Mouse (Mus musculus): Measurements from ENCODE around the gene Ttll12. TPM values are rescaled to one million over a fixed set of nuclear protein-coding genes. Genes with fewer than 3 reads are reported as not detected.

Ttll12 gene
- polyA plus RNA-seq, 1 experiment = 16.1 TPM

GRCm38 (mm10) chr15:83529765-83530164 is 65.2 kb downstream of the Ttll12 start:
- peaks cover 2% of the 10 kb centered on the region; the same call in 1 of the 2 replicates for H3K27me3 ChIP-seq (ENCODE audit: control insufficient read depth, insufficient read depth, low read length)
- no peak for DNase-seq
- no peak for TF ChIP-seq POLR2A (IDR thresholded peaks at IDR 0.05; ENCODE audit: borderline replicate concordance, insufficient read depth, low read length)
- no peak for TF ChIP-seq CTCF (IDR thresholded peaks at IDR 0.05; ENCODE audit: borderline replicate concordance, insufficient read depth, low read depth, low read length)
- H3K27ac ChIP-seq (ENCODE audit: insufficient read depth, low read length) = no peak overlapping the region
- 85% methylated on average over 5 of the region's 5 CpGs for WGBS
- no peaks in the 10 kb centered on the region; the same call in 1 of the 2 replicates for H3K4me1 ChIP-seq (ENCODE audit: control insufficient read depth, insufficient read depth, low read length)
- H3K4me3 ChIP-seq (replicated peaks; ENCODE audit: insufficient read depth, low read depth, low read length) = no peak overlapping the region

- H3K4me3 ChIP-seq (replicated peaks; ENCODE audit: insufficient read depth, low read depth, low read length) = no peak overlapping the region
- H3K4me1 ChIP-seq (ENCODE audit: control insufficient read depth, insufficient read depth, low read length) = no peaks in the 10 kb centered on the region
- H3K27me3 ChIP-seq (ENCODE audit: control insufficient read depth, insufficient read depth, low read length) = peaks cover 2% of the 10 kb centered on the region; the same call in 1 of the 2 replicates
- 82% methylated on average over 4 of the region's 4 CpGs for WGBS
- H3K27ac ChIP-seq (ENCODE audit: insufficient read depth, low read length) = no peak overlapping the region
- TF ChIP-seq POLR2A (IDR thresholded peaks at IDR 0.05; ENCODE audit: borderline replicate concordance, insufficient read depth, low read length) = no peak
- TF ChIP-seq CTCF (IDR thresholded peaks at IDR 0.05; ENCODE audit: borderline replicate concordance, insufficient read depth, low read depth, low read length) = no peak
- DNase-seq = no peak
Measured at GRCm38 (mm10) chr15:83528892-83529291, 66.1 kb downstream of the Ttll12 start.

GRCm38 (mm10) chr15:83527747-83528146 is 67.2 kb downstream of the Ttll12 start:
- H3K27ac ChIP-seq (ENCODE audit: insufficient read depth, low read length) = no peak overlapping the region
- peaks cover 2% of the 10 kb centered on the region; the same call in 1 of the 2 replicates for H3K27me3 ChIP-seq (ENCODE audit: control insufficient read depth, insufficient read depth, low read length)
- TF ChIP-seq CTCF (IDR thresholded peaks at IDR 0.05; ENCODE audit: borderline replicate concordance, insufficient read depth, low read depth, low read length) = no peak
- TF ChIP-seq POLR2A (IDR thresholded peaks at IDR 0.05; ENCODE audit: borderline replicate concordance, insufficient read depth, low read length) = no peak
- no peak overlapping the region for H3K4me3 ChIP-seq (replicated peaks; ENCODE audit: insufficient read depth, low read depth, low read length)
- WGBS = 98% methylated on average over 2 of the region's 2 CpGs
- H3K4me1 ChIP-seq (ENCODE audit: control insufficient read depth, insufficient read depth, low read length) = no peaks in the 10 kb centered on the region
- DNase-seq = no peak

- no peaks in the 10 kb centered on the region for H3K4me1 ChIP-seq (ENCODE audit: control insufficient read depth, insufficient read depth, low read length)
- peaks cover 2% of the 10 kb centered on the region; the same call in 1 of the 2 replicates for H3K27me3 ChIP-seq (ENCODE audit: control insufficient read depth, insufficient read depth, low read length)
- H3K27ac ChIP-seq (ENCODE audit: insufficient read depth, low read length) = no peak overlapping the region
- 3% methylated on average over 26 of the region's 26 CpGs for WGBS
- TF ChIP-seq CTCF (IDR thresholded peaks at IDR 0.05; ENCODE audit: borderline replicate concordance, insufficient read depth, low read depth, low read length) = no peak
- peak overlapping the region; percentile 44 for H3K4me3 ChIP-seq (replicated peaks; ENCODE audit: insufficient read depth, low read depth, low read length)
- DNase-seq = no peak
Measured at GRCm38 (mm10) chr15:83527092-83527437, 67.9 kb downstream of the Ttll12 start.

GRCm38 (mm10) chr15:83526424-83527091 is 68.4 kb downstream of the Ttll12 start, which contains the start of gene Bik:
TSS of gene Bik (plus strand) at chr15:83526862.
- H3K4me3 ChIP-seq (replicated peaks; ENCODE audit: insufficient read depth, low read depth, low read length) = peak within 1 kb of the TSS; percentile 44
- DNase-seq = peak in 1 of 2 experiments; percentile 27
- H3K27me3 ChIP-seq (ENCODE audit: control insufficient read depth, insufficient read depth, low read length) = peaks cover 2% of the 10 kb centered on the region; the same call in 1 of the 2 replicates
- TF ChIP-seq POLR2A (IDR thresholded peaks at IDR 0.05; ENCODE audit: borderline replicate concordance, insufficient read depth, low read length) (no peak), CTCF (IDR thresholded peaks at IDR 0.05; ENCODE audit: borderline replicate concordance, insufficient read depth, low read depth, low read length) (no peak)
- H3K4me1 ChIP-seq (ENCODE audit: control insufficient read depth, insufficient read depth, low read length) = no peaks in the 10 kb centered on the region
- WGBS = 1% methylated on average over 41 of the region's 45 CpGs
- H3K27ac ChIP-seq (ENCODE audit: insufficient read depth, low read length) = no peak within 1 kb of the TSS

Other genes starting within 250 kb of the Ttll12 start
- gene Arfgap3, start 244.9 kb downstream of the Ttll12 start, polyA plus RNA-seq (2012; rRNA removed) = 19.9 and 21.5 TPM in 2 replicates
- 84.7 and 94.9 TPM in 2 replicates for gene Pacsin2, start 130.6 kb downstream of the Ttll12 start, polyA plus RNA-seq (2012; rRNA removed)
- gene Ttll1, start 84.3 kb downstream of the Ttll12 start, polyA plus RNA-seq (2012; rRNA removed) = 33.9 and 36.8 TPM in 2 replicates
- 0.31 and 0.84 TPM in 2 replicates for gene Bik, start 68.3 kb downstream of the Ttll12 start, polyA plus RNA-seq (2012; rRNA removed)
- gene Tspo, start 31.6 kb downstream of the Ttll12 start, polyA plus RNA-seq (2012; rRNA removed) = 12.2 and 13.7 TPM in 2 replicates
- gene Mcat, start 31.4 kb downstream of the Ttll12 start, polyA plus RNA-seq (2012; rRNA removed) = 22.9 and 25.0 TPM in 2 replicates
- gene Scube1, start 129.9 kb upstream of the Ttll12 start, polyA plus RNA-seq (2012; rRNA removed) = 2.9 and 3.1 TPM in 2 replicates
- 9.7 and 12.0 TPM in 2 replicates for gene Mpped1, start 184.3 kb upstream of the Ttll12 start, polyA plus RNA-seq (2012; rRNA removed)

Measured in cerebellum, adult 2 months (tissue).